Mouse (Mus musculus) embryo, embryonic 10 days (tissue): ENCODE results near the gene Trim60.
"Not testable (repeated sequence)": the region's sequence is repeated elsewhere in the genome, so short reads cannot be mapped to it uniquely, and the experiment has no call there.

Experiments
- DNase-seq: peaks from one replicate; pipeline ENCODE4 v3.0.0-alpha.2; 2015; ENCODE audit warnings: low spot score

Trim60 gene

DNA sequence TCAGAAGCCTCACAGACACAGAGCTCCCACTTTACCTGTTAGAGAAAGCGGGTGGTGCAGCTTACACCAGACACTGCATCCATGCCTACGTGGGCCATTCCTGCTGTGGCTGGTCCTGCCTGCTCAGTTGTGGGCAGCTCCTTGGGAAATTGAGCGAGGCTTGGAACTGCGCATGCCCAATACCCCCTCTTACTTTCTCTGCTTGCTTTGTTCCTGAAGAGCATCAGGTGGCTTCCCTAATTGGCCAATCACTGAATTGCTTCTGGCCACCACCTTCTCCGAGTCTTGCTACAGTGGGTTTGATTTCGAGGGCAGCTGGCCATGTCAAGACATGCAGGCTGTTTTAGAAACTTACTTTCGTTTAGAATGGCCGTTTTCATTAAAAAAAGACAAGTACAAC lies at the start of gene Trim60, which contains the start of gene Trim61:
Gene Trim60 (minus strand): TSS at position 162 of the 400 bp plus-strand sequence.
Gene Trim61 (minus strand): TSS at position 101 of the 400 bp plus-strand sequence.
- no peak for DNase-seq

DNA sequence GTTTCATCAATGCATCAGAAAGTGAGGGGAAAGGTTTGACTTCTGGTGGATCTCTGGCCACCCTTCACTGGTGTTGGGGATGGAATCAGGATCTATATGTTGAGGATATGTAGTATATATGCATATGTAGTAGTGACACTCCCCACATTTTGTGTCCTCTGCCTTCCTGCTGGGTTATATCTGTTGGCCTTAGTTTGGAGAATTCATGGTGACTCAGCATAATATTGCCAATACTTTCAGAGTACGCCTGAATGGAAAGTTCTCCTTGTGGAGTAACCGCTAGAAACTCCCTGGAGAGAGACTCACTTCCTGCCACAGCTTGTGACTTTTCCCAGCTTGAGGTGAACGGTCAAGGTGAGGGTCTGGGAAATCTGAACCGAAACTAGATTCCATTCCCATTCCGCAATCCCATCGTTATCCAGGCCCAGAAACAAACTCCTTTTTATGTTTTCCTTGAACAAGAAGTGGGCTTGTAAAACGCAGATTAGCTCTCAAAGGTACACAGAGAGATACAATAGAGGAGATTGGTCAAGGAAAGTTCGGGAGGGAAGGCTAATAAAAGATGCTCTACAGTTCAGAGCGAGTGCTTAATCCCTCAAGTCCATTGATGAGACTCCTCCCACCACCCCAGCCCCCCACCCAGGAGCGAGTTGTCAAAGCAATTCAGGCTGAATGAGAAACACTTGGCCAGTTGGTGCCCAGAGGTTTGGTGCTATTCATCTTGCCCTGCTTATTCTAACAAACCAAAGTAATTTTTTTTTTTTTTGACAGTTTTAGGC lies 49.5 kb upstream of the Trim60 start:
- no peak for DNase-seq

DNA sequence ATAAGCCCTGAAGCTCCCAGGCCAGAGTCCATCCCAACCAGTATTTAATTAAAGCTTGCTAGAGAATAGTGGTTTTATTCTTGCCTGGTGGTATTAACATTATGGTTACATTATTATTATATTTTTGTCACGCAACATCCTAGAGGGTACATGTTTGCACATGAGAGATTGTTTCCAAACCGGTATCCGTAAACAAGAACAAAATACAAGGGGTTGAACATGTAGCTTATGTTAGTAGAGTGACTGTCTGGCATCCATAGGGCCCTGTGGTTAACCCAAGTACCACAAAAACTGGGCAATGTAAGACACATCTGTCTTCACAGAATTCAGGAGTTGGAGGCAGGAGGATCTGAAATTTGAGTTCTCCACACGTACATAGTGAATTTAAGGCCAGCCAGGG lies 48.6 kb upstream of the Trim60 start:
- DNase-seq, result no peak

DNA sequence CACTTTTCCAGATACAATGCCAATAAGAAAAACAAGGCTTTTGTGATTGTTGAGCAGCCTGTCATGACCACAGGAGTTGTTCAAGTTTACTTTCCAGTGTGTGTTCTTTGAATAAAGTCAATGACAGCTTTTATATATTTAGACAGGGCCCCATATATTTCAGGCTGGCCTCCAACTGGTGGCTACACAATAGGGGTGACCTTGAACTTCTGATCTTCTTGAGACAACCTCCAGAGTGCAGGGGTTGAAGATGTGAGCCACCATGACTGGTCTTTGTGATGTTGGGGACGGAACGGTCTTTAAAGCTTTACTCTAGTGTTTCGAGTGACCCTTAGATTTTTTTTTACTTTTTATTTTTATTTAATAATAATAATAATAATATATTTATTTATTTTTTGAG lies 47.2 kb upstream of the Trim60 start:
- no peak for DNase-seq

DNA sequence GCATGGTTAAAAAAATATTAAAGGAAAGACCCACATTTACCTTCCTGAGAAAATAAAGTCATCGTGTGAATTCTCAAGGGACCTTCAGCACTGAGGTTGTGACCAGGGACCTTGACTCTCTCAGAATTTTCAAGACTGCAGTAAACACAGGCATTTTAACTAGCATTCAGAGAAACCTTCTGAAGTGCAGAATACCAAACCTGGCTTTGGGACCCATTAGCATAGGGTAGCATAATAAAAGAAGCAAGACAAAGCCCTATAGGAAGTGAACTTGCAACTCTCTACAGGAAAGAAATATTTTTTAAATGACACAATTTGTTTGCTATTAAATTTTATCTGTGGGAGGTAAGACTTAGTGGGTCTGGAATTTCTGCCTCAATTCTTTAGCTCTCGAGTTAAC lies 45.7 kb upstream of the Trim60 start:
- DNase-seq, result no peak

DNA sequence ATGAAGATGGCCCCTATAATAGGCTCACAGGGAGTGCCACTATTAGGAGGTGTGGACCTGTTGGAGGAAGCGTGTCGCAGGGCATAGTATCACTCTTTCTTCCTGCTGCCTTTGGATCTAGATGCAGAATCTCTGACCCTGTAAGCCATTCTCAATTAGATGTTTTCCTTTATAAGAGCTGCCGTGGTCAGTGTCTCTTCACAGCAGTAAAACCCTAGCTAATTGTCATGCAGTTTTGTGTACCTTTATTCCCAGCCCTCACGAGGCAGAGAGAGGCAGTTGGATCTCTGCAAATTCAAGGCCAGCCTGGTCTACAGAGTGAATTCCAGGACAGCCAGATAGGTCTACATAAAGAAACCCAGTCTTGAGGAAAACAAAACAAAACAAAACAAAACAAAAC lies 43.8 kb upstream of the Trim60 start:
- DNase-seq, result no peak

DNA sequence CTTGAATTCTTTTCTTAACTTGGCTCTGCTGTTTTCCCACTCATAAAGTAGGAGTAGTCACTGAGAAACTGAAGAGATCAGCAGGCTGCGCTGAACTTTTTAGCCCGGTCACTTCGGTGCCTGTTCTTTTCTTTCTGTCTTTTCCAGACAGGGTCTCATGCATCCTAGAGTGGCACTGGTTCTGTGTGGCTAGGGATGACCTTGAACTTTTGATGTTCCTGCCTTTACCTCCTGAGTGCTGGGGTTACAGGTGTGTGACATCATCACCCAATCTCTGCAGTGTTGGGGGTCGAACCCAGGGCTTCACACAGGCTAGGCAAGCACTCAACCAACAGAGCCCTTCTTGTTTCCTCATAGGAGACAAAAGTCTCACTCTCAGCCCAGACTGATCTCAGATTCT lies 38.3 kb upstream of the Trim60 start:
- no peak for DNase-seq

DNA sequence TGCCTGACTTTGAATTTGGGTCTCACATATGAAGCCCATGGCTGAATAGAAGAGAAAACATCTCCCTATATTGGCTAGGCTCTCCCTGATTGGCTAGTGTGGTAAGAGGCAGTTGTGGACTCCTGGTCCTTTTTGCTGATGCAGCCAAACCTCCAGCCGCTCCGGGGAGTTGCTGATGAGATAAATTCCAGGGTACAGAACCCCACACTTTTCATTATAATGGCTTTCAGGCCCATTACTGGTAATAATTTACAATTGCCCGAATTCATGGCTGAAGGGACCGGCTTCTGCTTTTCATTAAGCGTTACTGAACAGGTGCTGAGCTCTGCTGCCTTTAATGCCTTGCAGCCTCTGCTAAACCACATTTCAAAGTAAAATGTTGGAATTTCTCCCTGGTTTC lies 35.6 kb upstream of the Trim60 start:
- no peak for DNase-seq

DNA sequence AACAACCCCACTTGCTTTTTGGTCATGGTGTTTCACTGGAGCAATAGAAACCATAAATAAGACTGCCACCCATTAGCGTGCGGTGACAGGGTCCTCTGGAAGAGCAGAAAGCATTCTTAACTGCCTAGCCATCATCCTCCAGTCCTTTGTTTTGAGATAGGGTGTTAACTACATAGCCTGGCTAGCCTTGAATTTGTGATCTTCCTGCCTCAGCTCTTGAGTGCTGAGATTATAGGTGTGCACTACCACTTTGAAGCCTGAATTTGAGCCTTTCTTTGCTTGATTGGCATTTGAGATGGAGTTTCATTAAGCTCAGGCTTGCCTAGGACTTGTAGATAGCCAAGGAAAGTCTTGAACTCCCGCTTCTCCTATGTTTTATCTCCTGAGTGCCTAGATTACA lies 35.2 kb upstream of the Trim60 start:
- DNase-seq, result no peak

DNA sequence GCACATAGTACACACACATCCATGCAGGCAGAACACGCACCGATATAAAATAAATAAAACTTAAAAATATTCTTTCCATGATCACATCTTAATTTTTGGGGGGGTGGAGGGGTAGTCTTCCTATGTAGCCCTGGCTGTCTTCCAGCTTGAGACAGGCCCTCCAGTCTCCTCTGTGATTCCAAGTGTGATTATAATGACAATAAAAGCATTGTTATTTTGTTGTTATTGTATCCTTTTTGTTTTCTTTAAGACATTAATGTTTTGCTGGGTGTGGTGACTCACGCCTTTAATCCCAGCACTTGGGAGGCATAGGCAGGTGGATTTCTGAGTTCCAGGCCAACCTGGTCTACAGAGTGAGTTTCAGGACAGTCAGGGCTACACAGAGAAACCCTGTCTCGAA lies 29.4 kb upstream of the Trim60 start:
- DNase-seq, result no peak

DNA sequence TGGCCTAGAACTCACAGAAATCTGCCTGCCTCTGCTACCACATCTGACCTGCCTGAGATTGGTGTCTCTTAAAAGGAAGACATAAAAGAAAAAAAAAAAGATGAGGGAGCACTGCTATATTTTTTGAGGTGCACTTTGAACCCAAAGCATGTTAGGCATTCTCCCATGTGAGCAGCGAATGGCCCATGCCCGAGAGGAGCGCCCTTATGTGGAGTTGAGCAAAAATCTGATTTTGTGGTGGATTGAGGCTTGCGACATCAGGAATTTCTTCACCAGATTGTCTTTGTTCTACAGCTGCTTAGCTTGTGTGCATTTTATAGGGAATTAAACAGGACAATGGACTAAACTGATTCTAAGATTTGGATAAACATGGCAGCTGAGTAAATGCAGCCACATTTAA lies 28.8 kb upstream of the Trim60 start:
- DNase-seq, result no peak

DNA sequence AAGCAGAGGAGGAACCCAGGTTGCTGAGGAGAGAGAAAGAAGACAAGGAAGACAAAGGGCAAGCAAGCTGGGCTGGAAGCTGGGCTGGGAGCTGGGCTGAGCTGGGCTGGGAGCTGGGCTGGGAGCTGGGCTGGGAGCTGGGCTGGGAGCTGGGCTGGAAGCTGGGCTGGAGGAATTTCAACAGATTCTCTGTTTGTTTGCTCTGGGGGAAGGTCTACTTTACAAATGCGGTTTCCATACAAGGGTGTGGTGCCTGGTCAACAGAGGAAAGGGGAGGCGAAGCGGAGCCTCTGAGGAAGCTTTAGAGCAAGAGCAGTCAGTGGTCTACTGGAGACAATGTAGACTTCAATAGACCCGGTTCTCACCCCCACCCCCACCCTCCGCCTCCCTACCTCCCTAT lies 28.2 kb upstream of the Trim60 start:
- DNase-seq, result no peak

DNA sequence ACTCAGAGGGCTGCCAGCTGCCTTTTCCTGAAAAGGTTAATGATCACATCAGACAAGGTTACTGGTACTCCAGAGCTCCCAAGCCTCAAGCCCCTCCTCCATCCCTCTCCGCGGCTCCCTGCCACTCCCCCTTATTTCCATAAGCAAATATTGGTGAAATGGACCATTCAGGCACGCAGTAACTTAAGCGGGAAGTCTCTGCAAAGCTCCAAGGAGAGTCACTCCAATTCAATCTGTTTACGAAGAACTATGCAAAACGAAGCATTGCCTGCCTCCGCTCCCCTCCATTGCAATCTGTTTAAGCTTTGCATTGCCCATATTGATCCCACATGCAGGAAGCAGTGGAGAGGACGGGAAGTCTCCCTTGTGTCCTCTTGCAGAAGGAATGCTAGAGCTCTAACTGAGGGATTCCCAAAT lies 18.7 kb upstream of the Trim60 start, which contains the start of gene Apela:
Gene Apela (minus strand): TSS at position 220 of the 417 bp plus-strand sequence.
- peak; percentile 86 for DNase-seq

DNA sequence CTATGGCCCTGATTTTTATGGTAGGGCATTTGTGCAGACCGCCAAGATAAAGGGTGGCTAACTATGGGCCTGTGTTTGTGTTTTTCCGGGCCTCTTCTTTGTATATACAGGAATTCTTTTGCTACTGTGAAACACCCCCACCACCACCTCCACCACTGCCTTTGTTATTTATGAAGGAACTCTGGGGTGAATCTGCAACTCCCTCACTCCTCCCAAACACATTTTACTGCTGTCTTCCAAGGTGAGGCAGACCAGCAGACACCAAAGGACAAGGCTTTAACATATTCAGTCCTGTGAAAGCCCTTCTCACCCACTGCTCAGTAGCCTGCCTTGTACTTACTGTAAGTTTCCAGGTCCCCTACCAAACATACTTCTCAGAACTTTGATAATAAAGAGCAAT lies 15.8 kb upstream of the Trim60 start:
- DNase-seq, result no peak

DNA sequence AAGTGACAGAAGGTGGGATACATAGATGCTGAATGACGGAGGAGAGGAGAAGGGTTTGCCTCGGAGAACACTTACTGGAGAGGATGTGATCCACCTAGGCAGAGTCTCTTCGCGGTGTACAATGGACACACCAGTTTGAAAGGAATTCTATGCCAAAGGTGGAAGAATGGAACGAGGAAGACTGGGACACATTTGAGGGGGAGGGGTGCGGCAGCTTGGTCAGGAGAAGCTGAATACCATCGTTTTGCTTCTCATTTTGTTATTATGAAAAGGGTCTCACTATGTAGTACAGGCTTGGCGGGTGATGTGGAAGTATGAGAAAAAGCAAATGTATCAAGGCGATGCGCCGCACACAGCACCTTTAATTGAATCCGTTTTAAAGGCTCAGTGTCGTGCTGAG lies 14.7 kb upstream of the Trim60 start:
- no peak for DNase-seq

DNA sequence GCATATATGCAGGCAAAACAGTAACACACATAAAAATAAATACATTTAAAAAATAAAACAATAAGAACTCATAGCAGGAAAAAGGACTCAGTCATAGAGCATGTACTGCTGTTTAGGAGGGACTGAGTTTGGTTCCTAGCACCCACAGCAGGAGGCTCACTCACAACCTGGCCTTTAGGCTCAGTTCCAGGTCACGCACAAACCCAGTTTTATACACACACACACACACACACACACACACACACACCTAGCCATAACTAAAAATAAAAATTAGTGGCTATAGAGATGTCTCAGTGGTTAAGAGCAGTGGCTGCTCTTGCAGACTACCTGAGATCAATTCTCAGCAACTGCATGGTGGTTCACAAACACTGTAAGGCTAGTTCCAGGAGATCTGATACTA lies 13.7 kb upstream of the Trim60 start:
- no peak for DNase-seq

DNA sequence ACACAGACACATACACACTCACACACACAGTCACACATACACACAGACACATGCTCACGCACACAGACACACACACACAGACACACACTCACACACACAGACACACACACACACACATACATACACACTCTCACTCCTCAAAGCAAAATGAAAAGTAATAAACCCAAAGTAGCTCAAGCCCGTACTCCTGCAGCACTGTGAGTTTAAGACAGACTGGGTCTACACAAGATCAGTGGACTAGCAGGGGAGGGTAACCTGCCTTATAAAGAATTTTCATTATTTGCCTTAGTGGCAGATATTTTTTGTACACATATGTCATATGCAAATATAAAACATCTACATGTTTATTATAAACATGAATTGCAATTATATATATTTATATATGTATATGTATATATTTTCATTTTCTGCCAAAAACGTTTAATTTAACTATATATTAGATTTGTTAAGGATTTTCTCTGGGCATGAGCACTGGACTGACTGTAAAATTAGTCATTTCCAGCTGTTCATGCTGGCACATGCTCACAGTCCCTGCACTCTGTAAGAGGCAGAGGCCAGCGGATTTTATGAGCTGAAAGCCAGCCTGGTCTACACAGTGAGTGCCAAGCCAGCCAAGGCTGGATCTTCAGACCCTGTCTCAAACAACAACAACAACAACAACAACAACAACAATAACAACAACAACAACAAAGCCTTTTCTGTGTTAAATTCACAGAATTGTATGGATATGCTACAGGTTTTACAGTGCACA lies 12.5 kb upstream of the Trim60 start:
- no peak for DNase-seq

DNA sequence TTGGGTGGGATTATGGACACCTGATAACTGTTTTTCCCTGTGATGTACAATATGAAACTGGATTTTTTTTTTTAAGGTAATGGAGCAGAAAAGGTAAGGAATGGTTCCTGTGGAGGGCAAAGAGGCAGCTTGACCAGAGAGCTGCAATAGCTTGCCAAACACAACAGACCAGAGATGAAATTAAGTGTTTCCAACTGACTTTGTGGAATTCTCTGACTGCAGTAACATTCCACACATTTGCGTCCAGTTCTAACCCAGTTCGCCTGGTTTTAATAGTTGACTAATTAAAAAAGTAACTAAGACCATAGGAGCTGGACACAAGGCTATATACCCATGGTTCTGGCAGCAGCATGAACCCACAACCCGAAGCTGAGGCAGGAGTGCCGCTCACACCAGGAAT lies 11.4 kb upstream of the Trim60 start:
- no peak for DNase-seq

DNA sequence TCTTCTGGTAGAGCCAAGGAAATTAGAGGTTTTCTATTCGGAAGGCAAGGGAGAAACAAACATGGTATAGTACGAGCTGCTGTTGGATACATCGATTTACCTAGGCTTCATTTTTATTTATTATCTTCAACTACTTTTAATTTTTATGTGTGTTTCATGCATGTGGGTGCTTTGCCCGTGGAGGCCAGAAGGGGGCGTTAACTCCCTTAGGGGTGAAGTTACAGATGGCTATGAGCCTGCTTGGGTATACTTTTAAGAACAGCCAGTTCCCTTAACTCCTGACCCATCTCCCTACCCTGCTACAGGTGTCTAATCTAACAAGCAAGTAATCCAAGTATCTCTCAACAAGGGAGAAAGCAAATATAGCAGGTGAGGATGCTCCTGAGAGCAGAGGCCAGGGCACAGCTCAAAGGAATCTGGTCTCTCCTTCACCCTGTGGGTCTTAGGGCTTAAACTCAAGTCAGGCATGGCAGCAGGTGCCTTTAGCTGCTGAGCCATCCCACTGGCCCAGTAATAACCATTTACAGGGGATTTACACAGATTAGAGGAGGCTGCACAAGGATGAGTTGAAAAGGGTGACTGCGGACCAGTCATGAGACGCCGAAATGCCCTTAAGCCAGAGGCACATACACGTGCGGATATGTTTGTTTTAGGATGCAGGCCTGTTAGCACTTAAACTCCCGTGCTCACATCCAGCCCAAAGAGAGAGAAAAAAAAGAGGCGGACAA lies 10.7 kb upstream of the Trim60 start:
- no peak for DNase-seq

DNA sequence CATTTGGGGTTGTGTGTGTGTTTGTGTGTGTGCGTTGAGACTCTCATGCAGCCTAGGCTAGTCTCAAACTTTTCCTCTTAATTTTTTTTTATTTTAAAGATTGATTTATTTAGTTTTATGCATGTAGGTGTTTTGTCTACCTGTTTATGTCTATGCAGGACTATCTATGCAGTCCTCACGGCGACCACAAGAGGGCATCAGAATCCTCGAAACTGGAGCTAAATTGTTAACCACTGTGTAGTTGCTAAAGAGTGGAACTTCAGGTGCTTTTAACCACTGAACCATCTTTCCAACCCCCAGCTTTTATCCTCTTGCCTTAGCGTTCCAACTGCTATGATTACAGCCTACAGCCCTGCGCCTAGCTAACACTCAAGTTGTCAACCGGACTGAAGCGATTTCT lies 4.1 kb upstream of the Trim60 start:
- DNase-seq, result peak; percentile 51

DNA sequence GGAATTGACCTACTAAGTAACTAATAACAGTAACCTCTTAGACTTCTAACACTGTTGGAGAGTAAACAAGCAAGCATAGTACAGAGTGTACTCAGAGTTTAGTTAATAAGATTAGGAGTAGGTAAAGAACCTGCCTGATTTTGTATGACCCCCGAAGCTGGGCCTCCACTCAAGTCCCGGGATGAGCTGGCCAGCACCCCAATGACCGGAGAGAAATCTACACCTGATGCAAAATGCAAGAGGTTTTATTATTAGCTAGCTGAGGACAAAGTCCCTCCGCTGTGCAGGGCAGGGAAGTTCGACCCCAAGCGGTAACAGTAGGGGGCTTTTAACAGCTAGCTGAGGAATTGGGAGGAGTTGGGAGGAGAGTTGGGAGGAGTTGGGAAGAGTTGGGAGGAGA lies 10.8 kb downstream of the Trim60 start:
- DNase-seq, result not testable (repeated sequence)

DNA sequence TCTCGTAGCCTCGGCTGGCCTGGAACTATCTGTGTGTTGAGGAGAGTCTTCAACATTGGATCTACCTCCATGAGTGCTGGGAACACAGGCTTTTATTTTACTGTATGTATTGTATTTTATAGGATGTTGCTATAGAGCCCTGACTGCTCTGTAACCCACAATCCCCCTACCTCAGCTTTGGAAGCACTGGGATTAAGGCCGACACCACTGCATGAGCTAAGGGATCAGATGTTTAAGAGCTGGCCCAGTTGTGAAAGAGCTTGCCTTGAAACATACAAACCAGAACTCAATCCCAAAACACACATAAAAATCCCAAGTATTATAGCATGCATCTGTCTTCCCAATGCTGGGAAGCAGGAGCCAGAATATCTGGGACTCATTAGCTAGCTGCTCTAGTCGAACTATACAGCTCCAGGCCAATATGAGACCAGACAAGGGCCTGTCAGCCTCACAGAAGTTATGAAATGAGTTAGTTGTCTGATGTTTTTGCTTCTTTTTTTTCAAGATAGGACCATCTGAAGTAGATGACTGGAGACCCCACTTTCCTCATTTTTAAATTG lies 19.5 kb downstream of the Trim60 start:
- DNase-seq, result no peak
